Mouse (Mus musculus): Measurements from ENCODE around the gene Ints12. TPM values are rescaled to one million over a fixed set of nuclear protein-coding genes. Genes with fewer than 3 reads are reported as not detected.

Ints12 gene
- polyA plus RNA-seq, 1 experiment from 2014 or later, result 17.1 TPM

DNA sequence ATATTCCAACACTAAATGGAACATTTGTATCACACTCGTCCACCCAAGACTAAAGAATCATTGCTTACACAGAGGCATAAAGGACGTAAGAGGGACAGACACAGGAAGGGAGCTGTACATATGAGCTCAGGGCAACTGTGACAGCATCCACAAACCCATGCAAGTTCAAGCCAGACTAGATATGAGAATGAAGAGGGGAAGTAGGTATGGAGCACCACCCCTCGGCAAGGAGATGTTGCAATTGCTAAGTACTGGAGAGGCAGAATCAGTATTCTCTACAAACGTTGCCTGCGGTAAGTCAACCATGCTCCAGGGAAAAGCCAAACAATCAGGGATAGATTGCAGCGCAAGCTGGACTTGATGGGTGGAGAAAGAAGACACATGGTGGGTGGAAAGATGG lies 62.0 kb downstream of the Ints12 start:
- no peak overlapping the region for H3K27ac ChIP-seq (ENCODE audit: low read depth, low read length)
- WGBS, result 66% methylated on average over 6 of the region's 6 CpGs

DNA sequence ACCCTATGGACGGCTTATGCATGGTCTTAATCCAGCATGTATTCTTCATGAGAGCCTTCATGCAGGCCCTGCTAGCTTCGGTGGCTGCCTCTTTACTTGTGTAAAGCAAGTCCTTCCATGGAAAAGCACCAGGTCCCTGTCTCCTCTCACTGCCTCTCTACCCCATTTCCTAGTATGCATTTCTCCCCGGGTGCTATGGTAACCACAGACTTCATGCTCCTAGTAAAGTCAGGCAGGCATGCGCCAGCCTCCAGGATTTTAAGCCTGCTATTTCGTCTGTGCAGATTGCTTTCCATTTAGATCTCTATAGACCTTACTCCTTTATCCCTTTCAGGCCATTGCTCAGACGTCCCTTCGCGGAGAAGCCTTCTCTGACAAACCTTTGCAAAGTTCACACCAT lies 63.0 kb downstream of the Ints12 start:
- no peak for TF ChIP-seq CTCF (IDR thresholded peaks at IDR 0.05; ENCODE audit: low read depth)
- H3K36me3 ChIP-seq (ENCODE audit: control insufficient read depth, insufficient read depth), result no peaks in the 10 kb centered on the region; the same call in 1 of the 2 replicates
- no peaks in the 10 kb centered on the region for H3K4me1 ChIP-seq (replicated peaks; ENCODE audit: control insufficient read depth, insufficient read depth, low read length)
- no peak overlapping the region for H3K27ac ChIP-seq (ENCODE audit: low read depth, low read length)
- H3K27me3 ChIP-seq (replicated peaks; ENCODE audit: control insufficient read depth, insufficient read depth, low read length), result no peaks in the 10 kb centered on the region
- no peak overlapping the region for H3K4me2 ChIP-seq (replicated peaks; ENCODE audit: low read depth)
- ATAC-seq, result no peak
- no peak overlapping the region for H3K9ac ChIP-seq (ENCODE audit: low read depth, low read length)
- no peak overlapping the region for H3K4me3 ChIP-seq (ENCODE audit: low read depth, low read length)
- H3K9me3 ChIP-seq (ENCODE audit: control insufficient read depth), result no peaks in the 10 kb centered on the region
- WGBS, result 81% methylated on average over 8 of the region's 8 CpGs

More for the DNA sequence above, 62.0 kb downstream of the Ints12 start:
- Histone ChIP-seq H3K9ac (ENCODE audit: low read depth, low read length) (no peak overlapping the region), H3K4me3 (ENCODE audit: low read depth, low read length) (no peak overlapping the region), H3K4me1 (replicated peaks; ENCODE audit: control insufficient read depth, insufficient read depth, low read length) (no peaks in the 10 kb centered on the region), H3K36me3 (ENCODE audit: control insufficient read depth, insufficient read depth) (no peaks in the 10 kb centered on the region; the same call in 1 of the 2 replicates), H3K9me3 (ENCODE audit: control insufficient read depth) (no peaks in the 10 kb centered on the region), H3K27me3 (replicated peaks; ENCODE audit: control insufficient read depth, insufficient read depth, low read length) (no peaks in the 10 kb centered on the region), H3K4me2 (replicated peaks; ENCODE audit: low read depth) (no peak overlapping the region)
- no peak for TF ChIP-seq CTCF (IDR thresholded peaks at IDR 0.05; ENCODE audit: low read depth)
- no peak for ATAC-seq

DNA sequence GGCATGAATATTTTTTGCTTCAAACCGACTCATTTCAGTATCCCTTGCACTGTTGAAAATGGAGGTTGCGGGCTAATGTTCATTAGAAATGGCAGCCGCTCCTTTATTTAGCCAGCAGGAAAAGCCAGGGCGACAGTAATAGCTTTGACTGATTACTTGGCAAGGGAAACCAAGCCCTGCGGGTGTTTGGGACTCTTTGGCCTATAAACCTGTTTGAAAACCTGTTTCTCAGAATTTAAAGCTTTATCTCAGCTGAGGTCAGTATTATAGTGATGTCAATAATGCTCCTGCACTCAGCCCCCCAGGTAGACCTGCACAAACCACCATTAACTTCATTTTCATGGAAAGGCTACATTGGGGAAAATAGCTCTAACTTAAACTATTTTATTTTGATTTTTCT lies 66.6 kb downstream of the Ints12 start:
- Histone ChIP-seq H3K4me2 (replicated peaks; ENCODE audit: low read depth) (no peak overlapping the region), H3K4me1 (replicated peaks; ENCODE audit: control insufficient read depth, insufficient read depth, low read length) (no peaks in the 10 kb centered on the region), H3K27me3 (replicated peaks; ENCODE audit: control insufficient read depth, insufficient read depth, low read length) (no peaks in the 10 kb centered on the region), H3K9ac (ENCODE audit: low read depth, low read length) (no peak overlapping the region), H3K4me3 (ENCODE audit: low read depth, low read length) (no peak overlapping the region), H3K36me3 (ENCODE audit: control insufficient read depth, insufficient read depth) (no peaks in the 10 kb centered on the region; the same call in 1 of the 2 replicates), H3K27ac (ENCODE audit: low read depth, low read length) (no peak overlapping the region), H3K9me3 (ENCODE audit: control insufficient read depth) (no peaks in the 10 kb centered on the region)
- TF ChIP-seq CTCF (IDR thresholded peaks at IDR 0.05; ENCODE audit: low read depth), result no peak
- 37% methylated on average over 5 of the region's 5 CpGs for WGBS
- ATAC-seq, result no peak

Other genes starting within 250 kb of the Ints12 start
- gene Npnt, start 141.5 kb upstream of the Ints12 start, polyA plus RNA-seq (2015; fragmentation: Nextera tagmentation; extraction: Ambion mirVana), result 38.7 and 40.7 TPM in 2 replicates
- 1.5 and 2.0 TPM in 2 replicates for gene Gstcd, start 193 bp downstream of the Ints12 start, polyA plus RNA-seq (2015; fragmentation: Nextera tagmentation; extraction: Ambion mirVana)
- gene Arhgef38, start 143.1 kb downstream of the Ints12 start, polyA plus RNA-seq (2015; fragmentation: Nextera tagmentation; extraction: Ambion mirVana), result 1.1 TPM in 2 replicates
- gene Ppa2, start 218.3 kb downstream of the Ints12 start, polyA plus RNA-seq (2015; fragmentation: Nextera tagmentation; extraction: Ambion mirVana), result 111 and 115 TPM in 2 replicates